14 mouse cellular contexts compared by ENCODE assay signal in the genomic region with DNA sequence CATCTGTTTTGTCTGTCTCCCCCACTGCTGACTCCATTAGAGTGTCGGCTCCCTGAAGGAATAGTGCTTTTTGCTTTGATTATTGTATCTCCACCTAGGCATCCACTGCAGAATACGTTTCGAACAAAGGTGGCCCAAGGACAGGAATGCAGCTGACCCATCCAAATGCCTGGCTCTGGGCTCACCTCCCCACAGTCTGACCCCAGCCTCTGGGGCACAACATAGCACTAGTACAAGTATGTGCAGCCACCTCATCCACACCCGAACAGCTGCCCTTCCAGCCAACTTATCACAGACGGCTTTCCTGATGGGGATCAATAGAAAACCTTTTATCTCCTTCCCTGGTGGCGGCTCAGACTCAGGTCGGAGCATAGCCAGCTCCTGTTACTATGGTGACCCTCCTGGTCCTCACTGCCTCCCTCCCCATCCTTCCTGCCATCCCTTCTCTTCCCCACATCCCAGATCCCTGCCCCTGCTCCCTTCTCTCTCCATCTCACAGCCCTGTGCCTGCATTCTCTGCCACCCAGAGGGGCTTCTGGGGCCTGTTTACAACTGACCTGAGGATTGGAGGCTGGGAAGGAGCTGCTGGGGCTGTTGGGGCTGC. TPM values are rescaled to one million over a fixed set of nuclear protein-coding genes. Genes with fewer than 3 reads are reported as not detected.
DNase-seq lines count a peak whose midpoint lies in the region; ATAC-seq and TF ChIP-seq lines count a peak whose summit lies in the region.
"Had no signal": no experiment of that assay in that cellular context is flagged by ENCODE, and none has a peak within 500 bp of the region (broad histone marks: within the 10 kb centered on the region; RNA-seq: fewer than 3 reads in every experiment).

No protein-coding gene starts in this region.

- H3K9ac ChIP-seq in heart, embryonic 13.5 days = 0 out of 2 replicates have a peak overlapping the region, but pooled peaks have one; percentile 30
- H3K9ac ChIP-seq in forebrain, embryonic 12.5 days = no peak overlapping the region
- H3K9ac ChIP-seq in hindbrain, embryonic 16.5 days (ENCODE audit: low read depth, low read length) = peak overlapping the region; percentile 52
- 0 out of 2 replicates have a peak overlapping the region, but pooled peaks have one; percentile 25 for H3K9ac ChIP-seq in neural tube, embryonic 14.5 days (replicated peaks; ENCODE audit: low read depth, low read length)
- H3K9ac ChIP-seq: limb, embryonic 12.5 days; lung, embryonic 14.5 days had no signal

- no peaks in the 10 kb centered on the region for H3K36me3 ChIP-seq in heart, embryonic 13.5 days
- no peaks in the 10 kb centered on the region for H3K36me3 ChIP-seq in forebrain, embryonic 12.5 days (replicated peaks)
- H3K36me3 ChIP-seq in hindbrain, embryonic 16.5 days (ENCODE audit: control insufficient read depth, insufficient read depth, low read length) = no peaks in the 10 kb centered on the region
- no peaks in the 10 kb centered on the region for H3K36me3 ChIP-seq in neural tube, embryonic 14.5 days (ENCODE audit: control insufficient read depth, insufficient read depth, low read length)
- H3K36me3 ChIP-seq: G1E; limb, embryonic 12.5 days had no signal

- H3K4me2 ChIP-seq in heart, embryonic 13.5 days = no peak overlapping the region
- H3K4me2 ChIP-seq in forebrain, embryonic 12.5 days = no peak overlapping the region; the same call in 1 of the 2 replicates
- H3K4me2 ChIP-seq in hindbrain, embryonic 16.5 days (ENCODE audit: low read length) = no peak overlapping the region
- no peak overlapping the region for H3K4me2 ChIP-seq in neural tube, embryonic 14.5 days (ENCODE audit: low read depth, low read length)
- H3K4me2 ChIP-seq: limb, embryonic 12.5 days; lung, embryonic 14.5 days had no signal

- no peaks in the 10 kb centered on the region for H3K9me3 ChIP-seq in heart, embryonic 13.5 days
- no peaks in the 10 kb centered on the region for H3K9me3 ChIP-seq in forebrain, embryonic 12.5 days
- H3K9me3 ChIP-seq in hindbrain, embryonic 16.5 days (ENCODE audit: control insufficient read depth, low read length) = no peaks in the 10 kb centered on the region
- no peaks in the 10 kb centered on the region for H3K9me3 ChIP-seq in neural tube, embryonic 14.5 days (ENCODE audit: control insufficient read depth, low read length)
- H3K9me3 ChIP-seq: G1E; limb, embryonic 12.5 days had no signal

- TF ChIP-seq CTCF in left cerebral cortex, adult 2 months (IDR thresholded peaks at IDR 0.05) = no peak

- no peak for DNase-seq in heart, adult 8-10 months (ENCODE audit: low spot score)
- DNase-seq in urinary bladder, adult 2 months (ENCODE audit: low spot score) = no peak
- no peak for DNase-seq in left cerebral cortex, adult 2 months (ENCODE audit: extremely low spot score in 1 of 2, low spot score in 2 of 2)
- no peak for DNase-seq in kidney, postnatal 25 days
- DNase-seq: gastrocnemius, postnatal 10 days; kidney, adult 9 months; lung, embryonic 14.5 days had no signal

- H3K27ac ChIP-seq in heart, embryonic 13.5 days (replicated peaks) = no peak overlapping the region
- peak overlapping the region; percentile 71 for H3K27ac ChIP-seq in forebrain, embryonic 12.5 days
- peak overlapping the region; percentile 75 for H3K27ac ChIP-seq in hindbrain, embryonic 16.5 days (ENCODE audit: low read depth, low read length)
- peak overlapping the region; percentile 75 for H3K27ac ChIP-seq in neural tube, embryonic 14.5 days (ENCODE audit: low read depth, low read length)
- no peak overlapping the region for H3K27ac ChIP-seq in left cerebral cortex, adult 2 months
- H3K27ac ChIP-seq: limb, embryonic 12.5 days had no signal

- H3K4me3 ChIP-seq in heart, embryonic 13.5 days = no peak overlapping the region
- no peak overlapping the region for H3K4me3 ChIP-seq in forebrain, embryonic 12.5 days (replicated peaks)
- no peak overlapping the region for H3K4me3 ChIP-seq in hindbrain, embryonic 16.5 days (ENCODE audit: low read length)
- no peak overlapping the region for H3K4me3 ChIP-seq in neural tube, embryonic 14.5 days (ENCODE audit: low read depth, low read length)
- H3K4me3 ChIP-seq in left cerebral cortex, adult 2 months = no peak overlapping the region
- H3K4me3 ChIP-seq: erythroblast, embryonic 14.5 days; limb, embryonic 12.5 days had no signal

- peaks cover 52% of the 10 kb centered on the region for H3K4me1 ChIP-seq in heart, embryonic 13.5 days
- peaks cover 35% of the 10 kb centered on the region for H3K4me1 ChIP-seq in forebrain, embryonic 12.5 days
- H3K4me1 ChIP-seq in hindbrain, embryonic 16.5 days (ENCODE audit: control insufficient read depth, insufficient read depth, low read depth, low read length) = peaks cover 27% of the 10 kb centered on the region
- H3K4me1 ChIP-seq in neural tube, embryonic 14.5 days (ENCODE audit: control insufficient read depth, insufficient read depth, low read length) = peaks cover 18% of the 10 kb centered on the region; the same call in 1 of the 2 replicates

- H3K27me3 ChIP-seq in heart, embryonic 13.5 days (replicated peaks) = no peaks in the 10 kb centered on the region
- H3K27me3 ChIP-seq in forebrain, embryonic 12.5 days = no peaks in the 10 kb centered on the region; the same call in 1 of the 2 replicates
- no peaks in the 10 kb centered on the region for H3K27me3 ChIP-seq in hindbrain, embryonic 16.5 days (replicated peaks; ENCODE audit: control insufficient read depth, insufficient read depth, low read length)
- H3K27me3 ChIP-seq in neural tube, embryonic 14.5 days (ENCODE audit: control insufficient read depth, insufficient read depth, low read length) = no peaks in the 10 kb centered on the region
- H3K27me3 ChIP-seq: limb, embryonic 12.5 days had no signal

- ATAC-seq in heart, embryonic 13.5 days (ENCODE audit: extremely low read depth, insufficient number of reproducible peaks, low FRiP score, low TSS enrichment) = no peak
- ATAC-seq in forebrain, embryonic 12.5 days (ENCODE audit: low FRiP score) = peak; percentile 79
- peak; percentile 72 for ATAC-seq in hindbrain, embryonic 16.5 days
- peak; percentile 74; the same call in 1 of the 2 replicates for ATAC-seq in neural tube, embryonic 14.5 days (ENCODE audit: low read depth)

- intact Hi-C loops in left cerebral cortex, adult 2 months (cut with DNase I) = no loop called here

- 46% methylated on average over 7 of the region's 7 CpGs for WGBS in heart, embryonic 13.5 days
- 25% methylated on average over 7 of the region's 7 CpGs for WGBS in forebrain, embryonic 12.5 days
- WGBS in hindbrain, embryonic 16.5 days = 28% methylated on average over 7 of the region's 7 CpGs
- WGBS in neural tube, embryonic 14.5 days = 31% methylated on average over 7 of the region's 7 CpGs

RNA-seq across cellular contexts. Expression of gene Rai1, which starts 10.7 kb away (rescaled TPM):
- 16.1 and 18.2 TPM in 2 replicates for polyA plus RNA-seq in heart, embryonic 13.5 days (2015; fragmentation: Nextera tagmentation; extraction: Ambion mirVana)
- 10 to 100 TPM; 20.4 to 25.3 (median 22.5) TPM for total RNA-seq in heart, adult 8-10 months (2022)
- 34.2 and 35.1 TPM in 2 replicates for polyA plus RNA-seq in forebrain, embryonic 12.5 days (2016; fragmentation: Nextera tagmentation; extraction: Ambion mirVana)
- polyA plus RNA-seq in hindbrain, embryonic 16.5 days (2015; fragmentation: Nextera tagmentation; extraction: Ambion mirVana) = 24.3 and 28.0 TPM in 2 replicates
- polyA plus RNA-seq in neural tube, embryonic 14.5 days (2014; fragmentation: Nextera tagmentation; extraction: Ambion mirVana) = 34.1 and 35.7 TPM in 2 replicates
- 35.1 and 45.3 TPM in 2 replicates for polyA plus RNA-seq in urinary bladder, adult 2 months (2012; rRNA removed)
- 10 to 100 TPM; 85.4 to 86.3 TPM for total RNA-seq in left cerebral cortex, adult 2 months (2021)

RNA-seq across cellular contexts. Expression of gene Pemt, which starts 47.8 kb away (rescaled TPM):
- polyA plus RNA-seq in heart, embryonic 13.5 days (2015; fragmentation: Nextera tagmentation; extraction: Ambion mirVana) = 12.8 and 13.7 TPM in 2 replicates
- total RNA-seq in heart, adult 8-10 months (2022) = 1 to 10 TPM; 1.6 to 2.6 (median 2.1) TPM
- 5.4 and 6.3 TPM in 2 replicates for polyA plus RNA-seq in forebrain, embryonic 12.5 days (2016; fragmentation: Nextera tagmentation; extraction: Ambion mirVana)
- 8.3 and 9.1 TPM in 2 replicates for polyA plus RNA-seq in hindbrain, embryonic 16.5 days (2015; fragmentation: Nextera tagmentation; extraction: Ambion mirVana)
- 9.0 and 9.3 TPM in 2 replicates for polyA plus RNA-seq in neural tube, embryonic 14.5 days (2014; fragmentation: Nextera tagmentation; extraction: Ambion mirVana)
- 4.3 and 5.3 TPM in 2 replicates for polyA plus RNA-seq in urinary bladder, adult 2 months (2012; rRNA removed)
- 1 to 10 TPM; 4.7 to 6.7 TPM for total RNA-seq in left cerebral cortex, adult 2 months (2021)

Comparison
In these comparisons a context has a peak if more than half of its experiments do, and no peak if none do; other contexts are left out.
1. H3K27ac ChIP-seq: peak in forebrain, embryonic 12.5 days (single experiment), hindbrain, embryonic 16.5 days (single experiment) and neural tube, embryonic 14.5 days (single experiment); none in heart, embryonic 13.5 days (single experiment) and left cerebral cortex, adult 2 months (single experiment).